Mouse (Mus musculus) bone marrow, adult 2 months (tissue): ENCODE measurements at regions not wholly inside any gene's neighbourhood (a gene's known extent, or its start where the extent isn't known, plus 50 kb on each side); places are given as distances from the start of the nearest gene placed in this dataset.

Experiments
- CTCF ChIP-seq: fragments of 200-500 bp; IDR thresholded peaks from 2 replicates; pipeline ENCODE4 v1.5.1; 2011; ENCODE audit warnings: low read length, control low read depth; ENCODE audit not compliant: control insufficient read depth, insufficient read depth
- POLR2A ChIP-seq: fragments of 200-500 bp; IDR thresholded peaks from 2 replicates; pipeline ENCODE4 v1.6.1; 2011; ENCODE audit warnings: low read depth, mild to moderate bottlenecking, control low read depth, low read length, borderline replicate concordance; ENCODE audit not compliant: control insufficient read depth

DNA sequence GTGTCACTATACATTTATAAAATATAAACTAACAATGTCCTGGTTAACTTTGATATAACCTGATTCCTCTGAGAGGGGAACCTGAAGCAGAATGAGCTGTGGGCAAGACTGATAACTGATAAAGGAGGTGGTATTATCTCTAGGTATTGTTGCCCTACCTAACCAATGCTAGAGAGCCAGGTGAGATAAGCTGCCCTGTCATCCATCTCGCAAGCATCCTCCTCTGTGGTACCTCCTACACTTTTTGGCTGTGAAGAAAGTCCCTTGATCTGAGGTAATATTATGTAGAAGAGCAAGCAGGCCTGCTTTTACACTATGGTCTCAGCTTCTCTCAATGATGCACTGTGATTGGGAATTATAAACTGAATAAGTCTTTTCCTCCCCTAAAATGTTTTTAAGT is 87.2 kb upstream of the Tent5a start:
- TF ChIP-seq CTCF (no peak), POLR2A (no peak)
